Mouse (Mus musculus) intestine, embryonic 14.5 days (tissue): Measurements from ENCODE around the gene Dennd5a. TPM values are rescaled to one million over a fixed set of nuclear protein-coding genes. Genes with fewer than 3 reads are reported as not detected.

ENCODE experiments used
- ATAC-seq: fragments of 200-750 bp; cut with Nextera tagmentation; replicated peaks from 2 replicates; pipeline ENCODE4 v1.8.0; 2017; ENCODE audit warnings: low read depth, moderate number of reproducible peaks, moderate TSS enrichment, moderate library complexity; ENCODE audit not compliant: low FRiP score, low TSS enrichment
- DNase-seq: peaks from one replicate; pipeline ENCODE4 v3.0.0-alpha.2; 2018; ENCODE audit warnings: low spot score
- H3K27ac ChIP-seq: fragments of 300-500 bp; sonication (generic); 2 replicates; pipeline ENCODE4 v1.5.1; 2014; ENCODE audit warnings: low read depth, mild to moderate bottlenecking, control low read depth
- H3K27me3 ChIP-seq: fragments of 300-500 bp; sonication (generic); replicated peaks from 2 replicates; pipeline ENCODE4 v1.6.1; 2014; ENCODE audit warnings: low read length, control low read depth; ENCODE audit not compliant: control insufficient read depth, insufficient read depth
- H3K36me3 ChIP-seq: fragments of 300-500 bp; sonication (generic); 2 replicates; pipeline ENCODE4 v1.6.1; 2014; ENCODE audit warnings: low read length, control low read depth; ENCODE audit not compliant: control insufficient read depth, insufficient read depth
- H3K4me1 ChIP-seq: fragments of 300-500 bp; sonication (generic); replicated peaks from 2 replicates; pipeline ENCODE4 v1.6.1; 2014; ENCODE audit warnings: low read length, control low read depth, mixed read lengths; ENCODE audit not compliant: control insufficient read depth, insufficient read depth
- H3K4me2 ChIP-seq: fragments of 300-500 bp; sonication (generic); 2 replicates; pipeline ENCODE4 v1.6.1; 2014; ENCODE audit warnings: low read length
- H3K4me3 ChIP-seq: fragments of 300-500 bp; sonication (generic); 2 replicates; pipeline ENCODE4 v1.5.1; 2014; ENCODE audit warnings: low read depth, low read length, control low read depth, mixed read lengths
- H3K9ac ChIP-seq: fragments of 300-500 bp; sonication (generic); 2 replicates; pipeline ENCODE4 v1.6.1; 2014; ENCODE audit warnings: mild to moderate bottlenecking, low read length
- H3K9me3 ChIP-seq: fragments of 300-500 bp; sonication (generic); 2 replicates; pipeline ENCODE4 v1.6.1; 2016; ENCODE audit warnings: low read length, control low read depth; ENCODE audit not compliant: control insufficient read depth
- WGBS: fragments of 180-500 bp; shearing (Covaris S2); extraction: QIAGEN DNeasy Blood & Tissue Kit; methylation state at CpG from one replicate; pipeline ENCODE4 v1.1.7; 2014; 5-methylcytosine and 5-hydroxymethylcytosine counted together
- polyA plus RNA-seq: library from polyadenylated mRNA; unstranded; fragments of >200 nt; fragmentation: Nextera tagmentation; extraction: Ambion mirVana; gene quantifications from 2 replicates; pipeline ENCODE4 v1.2.1, GENCODE M21; 2014

Gene Dennd5a
- polyA plus RNA-seq, 1 experiment from 2014 or later, result 42.6 TPM

DNA sequence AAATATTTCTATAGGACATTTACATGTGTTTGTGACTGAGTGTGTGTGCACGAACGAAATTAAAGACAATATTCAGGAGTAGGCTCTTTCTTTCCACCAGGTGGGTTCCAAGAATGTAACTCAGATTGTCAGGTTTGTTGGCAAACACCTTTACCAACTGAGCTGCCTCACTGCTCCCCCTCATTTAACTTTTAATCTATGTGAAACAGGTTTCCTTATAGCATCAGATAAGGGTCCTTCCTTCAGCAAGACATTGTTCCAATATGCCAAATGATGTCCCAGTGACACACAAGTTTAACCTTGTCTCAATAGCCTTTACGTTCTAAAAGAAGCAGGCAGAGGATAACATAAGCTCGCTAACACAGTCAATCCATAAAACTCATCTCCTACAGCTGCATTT lies 37.4 kb downstream of the Dennd5a start:
- 86% methylated on average over 4 of the region's 4 CpGs for WGBS
- no peak overlapping the region for H3K4me2 ChIP-seq
- no peak for ATAC-seq
- H3K9ac ChIP-seq, result no peak overlapping the region
- peaks cover 65% of the 10 kb centered on the region for H3K36me3 ChIP-seq
- H3K4me3 ChIP-seq, result no peak overlapping the region
- no peaks in the 10 kb centered on the region for H3K4me1 ChIP-seq
- no peaks in the 10 kb centered on the region for H3K9me3 ChIP-seq
- no peak for DNase-seq
- H3K27me3 ChIP-seq, result no peaks in the 10 kb centered on the region
- H3K27ac ChIP-seq, result no peak overlapping the region

DNA sequence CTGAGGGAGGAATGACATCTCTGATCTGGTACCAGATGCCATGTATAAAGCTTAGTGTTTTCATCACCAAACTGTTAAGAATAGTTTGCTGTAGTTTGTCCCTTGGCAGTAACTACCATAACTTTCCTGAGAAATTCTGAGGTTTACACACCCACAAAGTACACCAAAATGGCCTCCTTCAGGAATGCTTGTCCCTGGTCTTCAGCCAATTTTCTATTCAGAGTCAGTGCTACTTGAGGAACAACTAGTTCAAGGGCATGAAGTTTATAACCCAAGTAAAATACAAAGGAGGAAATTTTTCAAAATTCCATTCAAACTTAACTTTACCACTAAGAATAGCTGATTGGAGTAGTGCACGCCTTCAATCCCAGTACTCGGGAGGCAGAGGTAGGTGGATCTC lies 54.1 kb downstream of the Dennd5a start:
- no peak overlapping the region for H3K4me3 ChIP-seq
- H3K4me2 ChIP-seq, result no peak overlapping the region
- 91% methylated on average over 2 of the region's 2 CpGs for WGBS
- no peaks in the 10 kb centered on the region for H3K4me1 ChIP-seq
- H3K9ac ChIP-seq, result no peak overlapping the region
- no peaks in the 10 kb centered on the region for H3K9me3 ChIP-seq
- DNase-seq (no peak), ATAC-seq (no peak)
- peaks cover 89% of the 10 kb centered on the region for H3K36me3 ChIP-seq
- no peak overlapping the region for H3K27ac ChIP-seq
- no peaks in the 10 kb centered on the region for H3K27me3 ChIP-seq

DNA sequence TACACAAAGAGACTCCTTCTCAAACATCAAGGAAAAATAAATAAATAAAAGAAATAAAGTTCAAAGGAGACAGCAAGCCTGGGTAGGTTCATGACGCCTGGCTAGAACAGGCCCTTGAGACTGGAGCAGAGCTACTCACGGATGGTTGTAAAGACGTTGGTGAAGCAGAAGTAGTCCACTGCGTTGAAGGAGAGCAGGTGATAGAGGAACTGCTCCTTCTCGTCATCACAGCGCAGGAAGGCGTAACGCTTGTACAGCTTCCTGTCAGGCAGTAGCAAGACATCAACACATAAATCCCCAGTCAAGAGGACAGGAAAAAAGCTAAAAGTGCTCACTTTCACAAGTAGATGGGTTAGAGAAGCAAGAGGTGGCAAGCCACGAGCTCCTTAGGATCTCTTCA lies 59.3 kb downstream of the Dennd5a start:
- Histone ChIP-seq H3K27ac (no peak overlapping the region), H3K9ac (no peak overlapping the region), H3K27me3 (no peaks in the 10 kb centered on the region), H3K4me1 (no peaks in the 10 kb centered on the region), H3K4me3 (no peak overlapping the region), H3K4me2 (no peak overlapping the region), H3K36me3 (peaks cover 100% of the 10 kb centered on the region), H3K9me3 (no peaks in the 10 kb centered on the region)
- DNase-seq, result no peak
- no peak for ATAC-seq
- 83% methylated on average over 9 of the region's 9 CpGs for WGBS

DNA sequence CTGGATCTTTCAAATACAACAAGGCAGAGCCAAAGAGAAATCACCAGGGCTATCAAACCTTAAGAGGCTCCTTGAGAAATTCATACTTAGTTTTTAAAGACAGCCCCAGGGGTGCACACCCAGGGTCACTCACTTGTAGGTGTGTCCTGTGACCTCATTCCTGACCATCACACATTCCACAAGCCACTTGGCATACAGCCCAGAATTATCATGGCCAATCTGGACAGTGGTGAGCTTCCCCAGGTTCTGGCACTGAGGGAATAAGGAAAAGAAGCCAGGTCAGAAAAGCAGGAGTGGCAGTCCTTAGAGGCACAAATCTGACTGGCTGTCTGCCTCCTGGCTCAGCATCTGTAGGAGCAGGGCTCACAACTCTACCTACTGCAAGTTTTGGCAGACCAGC lies 61.4 kb downstream of the Dennd5a start:
- H3K27me3 ChIP-seq, result no peaks in the 10 kb centered on the region
- H3K36me3 ChIP-seq, result peaks cover 100% of the 10 kb centered on the region
- no peak for ATAC-seq
- H3K4me2 ChIP-seq, result no peak overlapping the region
- H3K27ac ChIP-seq, result no peak overlapping the region
- H3K9me3 ChIP-seq, result no peaks in the 10 kb centered on the region
- no peak overlapping the region for H3K4me3 ChIP-seq
- DNase-seq, result no peak
- no peak overlapping the region for H3K9ac ChIP-seq
- no peaks in the 10 kb centered on the region for H3K4me1 ChIP-seq

DNA sequence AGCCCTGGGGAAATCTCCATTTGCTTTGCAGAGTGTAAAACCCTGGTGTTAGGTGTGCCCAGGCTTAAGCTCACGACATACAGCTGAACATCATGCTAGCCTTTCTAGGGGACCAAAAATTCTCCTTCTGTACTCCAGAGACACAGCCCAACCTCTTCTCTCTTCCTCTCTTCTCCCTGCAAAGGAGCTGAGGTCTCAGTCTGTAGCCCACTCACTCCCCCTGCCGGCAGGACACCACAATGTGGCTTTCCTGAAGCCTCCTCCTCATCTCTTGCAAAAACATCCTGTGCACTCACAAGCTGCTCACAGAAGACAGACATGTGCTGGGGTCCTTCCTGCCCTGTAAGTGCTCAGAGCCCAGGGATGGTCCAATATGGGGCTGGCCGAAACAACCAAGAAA lies 67.7 kb downstream of the Dennd5a start:
- Histone ChIP-seq H3K4me2 (no peak overlapping the region), H3K36me3 (peaks cover 61% of the 10 kb centered on the region), H3K4me3 (no peak overlapping the region), H3K27ac (no peak overlapping the region), H3K4me1 (no peaks in the 10 kb centered on the region), H3K9ac (no peak overlapping the region), H3K27me3 (no peaks in the 10 kb centered on the region), H3K9me3 (no peaks in the 10 kb centered on the region)
- WGBS, result 47% methylated on average over 3 of the region's 3 CpGs
- ATAC-seq (no peak; the same call in 1 of the 2 replicates), DNase-seq (peak; percentile 88)

DNA sequence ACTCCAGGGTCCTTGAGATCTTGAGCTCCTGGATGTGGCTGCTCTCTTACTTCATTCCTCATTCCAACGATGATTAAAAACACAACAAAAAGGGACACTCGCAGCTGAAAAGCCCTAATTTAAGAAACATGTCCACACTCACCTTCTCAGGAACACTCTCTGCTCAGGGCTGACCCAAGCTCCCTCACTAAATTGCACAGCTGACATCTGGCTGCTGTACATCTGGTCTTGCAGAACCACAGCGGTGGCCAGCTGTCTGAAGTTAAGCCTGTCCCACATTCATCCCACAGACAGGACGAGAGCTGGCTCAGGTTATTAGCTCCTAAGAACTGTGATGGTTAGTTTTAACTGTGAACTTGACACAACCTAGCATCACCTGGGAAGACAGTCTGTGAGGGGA lies 68.5 kb downstream of the Dennd5a start:
- ATAC-seq (no peak), DNase-seq (no peak)
- no peak overlapping the region for H3K9ac ChIP-seq
- H3K27ac ChIP-seq, result no peak overlapping the region
- H3K9me3 ChIP-seq, result peaks cover 2% of the 10 kb centered on the region; the same call in 1 of the 2 replicates
- no peaks in the 10 kb centered on the region for H3K4me1 ChIP-seq
- H3K36me3 ChIP-seq, result peaks cover 55% of the 10 kb centered on the region
- no peaks in the 10 kb centered on the region for H3K27me3 ChIP-seq
- no peak overlapping the region for H3K4me3 ChIP-seq
- H3K4me2 ChIP-seq, result no peak overlapping the region
- 81% methylated on average over 4 of the region's 4 CpGs for WGBS

DNA sequence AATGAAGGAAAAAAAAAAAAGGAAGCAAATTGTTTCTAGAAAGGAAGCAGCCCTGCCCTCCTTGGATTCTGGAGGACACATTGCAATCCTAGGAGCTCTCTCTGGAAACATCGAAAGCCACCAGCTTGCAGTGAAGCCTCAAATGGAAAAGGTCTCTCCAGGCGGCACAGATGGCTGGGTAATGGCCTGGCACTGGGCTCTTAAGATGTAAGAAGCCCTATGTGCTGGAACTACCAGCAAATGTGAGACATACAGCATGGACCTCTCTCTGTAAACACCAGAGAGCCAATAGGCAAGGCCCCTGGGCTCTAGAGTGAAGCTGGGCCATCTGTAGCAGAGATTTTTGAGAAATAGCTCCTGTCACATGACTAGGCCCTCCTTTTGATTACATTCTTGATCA lies 70.0 kb downstream of the Dennd5a start:
- DNase-seq, result no peak
- Histone ChIP-seq H3K36me3 (peaks cover 42% of the 10 kb centered on the region), H3K9me3 (peaks cover 3% of the 10 kb centered on the region; the same call in 1 of the 2 replicates), H3K4me2 (no peak overlapping the region), H3K4me3 (no peak overlapping the region), H3K4me1 (no peaks in the 10 kb centered on the region), H3K9ac (no peak overlapping the region), H3K27ac (no peak overlapping the region), H3K27me3 (no peaks in the 10 kb centered on the region)
- no peak for ATAC-seq
- 92% methylated on average over 2 of the region's 2 CpGs for WGBS

DNA sequence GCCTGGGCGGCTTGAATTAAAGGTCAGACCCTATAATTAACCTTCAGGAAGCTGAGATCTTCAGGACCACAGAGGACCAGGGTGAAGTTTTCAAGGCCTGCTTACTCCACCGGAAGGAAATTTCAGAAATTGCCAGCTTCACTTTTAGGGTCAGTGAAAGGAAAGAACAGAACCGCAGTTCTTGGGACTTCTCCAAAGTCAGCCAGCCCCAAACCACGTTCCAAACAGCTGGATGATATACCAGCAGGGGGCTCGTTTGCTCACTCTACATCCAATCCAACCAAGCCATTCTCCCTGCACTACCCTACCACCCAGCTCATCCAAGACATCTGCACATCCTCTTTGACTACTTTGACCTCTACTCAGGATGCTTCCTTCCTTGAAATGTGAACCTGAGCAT lies 71.0 kb downstream of the Dennd5a start:
- Histone ChIP-seq H3K9ac (no peak overlapping the region), H3K4me1 (no peaks in the 10 kb centered on the region), H3K4me2 (no peak overlapping the region), H3K27me3 (no peaks in the 10 kb centered on the region), H3K36me3 (peaks cover 33% of the 10 kb centered on the region), H3K9me3 (peaks cover 3% of the 10 kb centered on the region; the same call in 1 of the 2 replicates), H3K4me3 (no peak overlapping the region), H3K27ac (no peak overlapping the region)
- DNase-seq (no peak), ATAC-seq (no peak)
- WGBS, result 79% methylated on average over 5 of the region's 5 CpGs

DNA sequence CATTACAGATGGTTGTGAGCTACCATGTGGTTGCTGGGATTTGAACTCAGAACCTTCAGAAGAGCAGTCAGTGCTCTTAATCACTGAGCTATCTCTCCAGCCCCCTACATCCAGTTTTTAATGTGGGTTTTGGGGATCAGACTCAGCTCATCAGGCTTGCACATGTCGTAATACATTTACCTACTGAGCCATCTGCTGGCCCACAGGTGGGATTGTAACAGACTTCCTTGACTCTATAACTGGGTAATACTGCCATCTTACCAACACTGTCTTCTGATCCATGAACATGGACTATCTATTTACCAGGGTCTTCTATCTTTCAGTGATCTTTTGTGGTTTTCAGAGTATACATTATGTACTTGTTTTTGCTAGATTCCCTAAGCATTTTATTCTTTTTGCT lies 74.0 kb downstream of the Dennd5a start:
- Histone ChIP-seq H3K4me3 (no peak overlapping the region), H3K27me3 (no peaks in the 10 kb centered on the region), H3K4me2 (no peak overlapping the region), H3K4me1 (no peaks in the 10 kb centered on the region), H3K9me3 (peaks cover 3% of the 10 kb centered on the region; the same call in 1 of the 2 replicates), H3K36me3 (peaks cover 8% of the 10 kb centered on the region), H3K27ac (no peak overlapping the region), H3K9ac (no peak overlapping the region)
- no peak for DNase-seq
- WGBS, result 98% methylated on average over 1 of the region's 1 CpGs
- no peak for ATAC-seq
